Mouse (Mus musculus) C2C12 (cell line): ENCODE measurements at regions not wholly inside any gene's neighbourhood (a gene's known extent, or its start where the extent isn't known, plus 50 kb on each side); places are given as distances from the start of the nearest gene placed in this dataset.

Source experiments
- CEBPB ChIP-seq: IDR thresholded peaks from one replicate; pipeline ENCODE4 v1.6.1; 2011; ENCODE audit warnings: low read depth, mild to moderate bottlenecking, control low read depth, moderate library complexity
- CTCF ChIP-seq: IDR thresholded peaks from one replicate; pipeline ENCODE4 v1.5.1; 2011; ENCODE audit not compliant: control insufficient read depth, insufficient read depth, insufficient read length
- MAX ChIP-seq: IDR thresholded peaks from one replicate; pipeline ENCODE4 v1.6.1; 2011; ENCODE audit warnings: mild to moderate bottlenecking, control low read depth
- MYOD1 ChIP-seq: IDR thresholded peaks from one replicate; pipeline ENCODE4 v1.6.1; 2011; ENCODE audit warnings: low read depth; ENCODE audit not compliant: control insufficient read depth, insufficient read length
- USF1 ChIP-seq: IDR thresholded peaks from one replicate; pipeline ENCODE4 v1.6.1; 2011; ENCODE audit warnings: low read depth, mild to moderate bottlenecking, control low read depth, moderate library complexity

- TF ChIP-seq CTCF = no peak
- TF ChIP-seq MAX = no peak
- TF ChIP-seq CEBPB = no peak
- peak; percentile 8 for TF ChIP-seq MYOD1
- TF ChIP-seq USF1 = no peak
Observed at GRCm38 (mm10) chr2:57178056-57178455, 54.3 kb upstream of the Nr4a2 start.
